Mouse (Mus musculus): ENCODE measurements around the gene Mamstr.

The Mamstr gene

GRCm38 (mm10) chr7:45693921-45694591, 54.3 kb downstream of the Mamstr start, which contains the start of gene Sec1:
Gene Sec1, minus strand, starts transcription at chr7:45694402.
- no peak for DNase-seq (ENCODE audit: low spot score)

GRCm38 (mm10) chr7:45695098-45695497, 55.3 kb downstream of the Mamstr start:
- no peak for DNase-seq (ENCODE audit: low spot score)

Measured in layer of hippocampus, adult 11-12 months (tissue).